Mouse (Mus musculus) lung, postnatal 0 days (tissue): ENCODE data around the gene Ttc13.

Source experiments
- CTCF ChIP-seq: IDR thresholded peaks from 2 replicates; pipeline ENCODE4 v1.5.1; 2016; ENCODE audit warnings: antibody characterized with exemption, mild to moderate bottlenecking
- EP300 ChIP-seq: IDR thresholded peaks from 2 replicates; pipeline ENCODE4 v1.6.1; 2016; ENCODE audit warnings: antibody characterized with exemption, mild to moderate bottlenecking, control low read depth

- TF ChIP-seq CTCF: no peak
- no peak for TF ChIP-seq EP300
Observed at GRCm38 (mm10) chr8:124626251-124626650, 95.5 kb downstream of the Ttc13 start.
